Mouse (Mus musculus) granulocyte monocyte progenitor cell, adult 5-6 weeks (primary cell): Measurements from ENCODE around the gene Gimap8. TPM values are rescaled to one million over a fixed set of nuclear protein-coding genes. Genes with fewer than 3 reads are reported as not detected.

Experiments
- ATAC-seq: replicated peaks from 2 replicates; pipeline ENCODE4 v1.8.0; 2016; ENCODE audit warnings: mild to moderate bottlenecking, moderate TSS enrichment, inconsistent platforms; ENCODE audit not compliant: poor library complexity, severe bottlenecking
- total RNA-seq, 2 experiments: library from RNA; stranded (forward) in 1 of 2; stranded (reverse) in 1 of 2; fragments of 200-712, 200-1000 nt in 1 of 2; fragments of >200 nt in 1 of 2; fragmentation: Nextera tagmentation in 1 of 2; gene quantifications; 2 replicates each; pipeline ENCODE4 v1.2.3; 2014 to 2017

Gimap8 gene
- total RNA-seq, 2 experiments from 2014 or later: 0.72 TPM; not detected in 1

GRCm38 (mm10) chr6:48700251-48701075 is 53.4 kb downstream of the Gimap8 start:
- peak; percentile 76 for ATAC-seq

- ATAC-seq: no peak
Observed at GRCm38 (mm10) chr6:48702146-48702545, 55.1 kb downstream of the Gimap8 start.

GRCm38 (mm10) chr6:48702601-48703000 is 55.6 kb downstream of the Gimap8 start:
- no peak for ATAC-seq

GRCm38 (mm10) chr6:48704146-48704545 is 57.1 kb downstream of the Gimap8 start:
- no peak for ATAC-seq

GRCm38 (mm10) chr6:48706130-48706529 is 59.1 kb downstream of the Gimap8 start:
- no peak for ATAC-seq

Other genes with a start within 250 kb of the Gimap8 start
- 3.0 and 6.3 TPM in 2 replicates for gene Zfp467, start 201.4 kb upstream of the Gimap8 start, total RNA-seq (2014; fragmentation: Nextera tagmentation)
- gene Zfp467, start 201.4 kb upstream of the Gimap8 start, total RNA-seq (2017): 0.57 and 3.1 TPM in 2 replicates
- not detected in 2 replicates for gene Sspo, start 199.0 kb upstream of the Gimap8 start, total RNA-seq (2014; fragmentation: Nextera tagmentation)
- gene Sspo, start 199.0 kb upstream of the Gimap8 start, total RNA-seq (2017): not detected in 2 replicates
- not detected in 2 replicates for gene Atp6v0e2, start 109.6 kb upstream of the Gimap8 start, total RNA-seq (2014; fragmentation: Nextera tagmentation)
- not detected in 2 replicates for gene Atp6v0e2, start 109.6 kb upstream of the Gimap8 start, total RNA-seq (2017)
- gene Lrrc61, start 92.4 kb upstream of the Gimap8 start, total RNA-seq (2014; fragmentation: Nextera tagmentation): 11.3 and 12.5 TPM in 2 replicates
- gene Lrrc61, start 92.4 kb upstream of the Gimap8 start, total RNA-seq (2017): 5.4 and 7.3 TPM in 2 replicates
- gene Rarres2, start 74.4 kb upstream of the Gimap8 start, total RNA-seq (2014; fragmentation: Nextera tagmentation): not detected in 2 replicates
- not detected in 2 replicates for gene Rarres2, start 74.4 kb upstream of the Gimap8 start, total RNA-seq (2017)
- gene Gm45021, start 57.6 kb upstream of the Gimap8 start, total RNA-seq (2014; fragmentation: Nextera tagmentation): not detected in 2 replicates
- gene Gm45021, start 57.6 kb upstream of the Gimap8 start, total RNA-seq (2017): not detected in 2 replicates
- 15.2 and 18.8 TPM in 2 replicates for gene Repin1, start 53.4 kb upstream of the Gimap8 start, total RNA-seq (2014; fragmentation: Nextera tagmentation)
- gene Repin1, start 53.4 kb upstream of the Gimap8 start, total RNA-seq (2017): 10.6 and 12.0 TPM in 2 replicates
- not detected in 2 replicates for gene Gm44965, start 53.3 kb upstream of the Gimap8 start, total RNA-seq (2014; fragmentation: Nextera tagmentation)
- not detected in 2 replicates for gene Gm44965, start 53.3 kb upstream of the Gimap8 start, total RNA-seq (2017)
- gene Zfp775, start 45.2 kb upstream of the Gimap8 start, total RNA-seq (2014; fragmentation: Nextera tagmentation): 2.2 TPM in 1 of 2 replicates, not detected in the other
- gene Zfp775, start 45.2 kb upstream of the Gimap8 start, total RNA-seq (2017): 0.99 and 1.7 TPM in 2 replicates
- gene AI854703, start 20.5 kb upstream of the Gimap8 start, total RNA-seq (2014; fragmentation: Nextera tagmentation): 1.3 TPM in 1 of 2 replicates, not detected in the other
- 0.05 and 0.13 TPM in 2 replicates for gene AI854703, start 20.5 kb upstream of the Gimap8 start, total RNA-seq (2017)
- 8.3 and 10.3 TPM in 2 replicates for gene Gimap9, start 28.9 kb downstream of the Gimap8 start, total RNA-seq (2014; fragmentation: Nextera tagmentation)
- gene Gimap9, start 28.9 kb downstream of the Gimap8 start, total RNA-seq (2017): 9.4 and 16.1 TPM in 2 replicates
- not detected in 2 replicates for gene Gimap4, start 37.3 kb downstream of the Gimap8 start, total RNA-seq (2014; fragmentation: Nextera tagmentation)
- 0.60 and 1.3 TPM in 2 replicates for gene Gimap4, start 37.3 kb downstream of the Gimap8 start, total RNA-seq (2017)
- 0.58 and 1.4 TPM in 2 replicates for gene Gimap6, start 61.0 kb downstream of the Gimap8 start, total RNA-seq (2014; fragmentation: Nextera tagmentation)
- gene Gimap6, start 61.0 kb downstream of the Gimap8 start, total RNA-seq (2017): 4.1 and 6.3 TPM in 2 replicates
- gene Gm28053, start 71.4 kb downstream of the Gimap8 start, total RNA-seq (2014; fragmentation: Nextera tagmentation): 11.1 TPM in 1 of 2 replicates, not detected in the other
- 3.1 TPM in 1 of 2 replicates, not detected in the other for gene Gm28053, start 71.4 kb downstream of the Gimap8 start, total RNA-seq (2017)
- not detected in 2 replicates for gene Gimap7, start 71.4 kb downstream of the Gimap8 start, total RNA-seq (2014; fragmentation: Nextera tagmentation)
- gene Gimap7, start 71.4 kb downstream of the Gimap8 start, total RNA-seq (2017): not detected in 2 replicates
- 0.43 and 3.1 TPM in 2 replicates for gene Gimap1, start 91.8 kb downstream of the Gimap8 start, total RNA-seq (2014; fragmentation: Nextera tagmentation)
- gene Gimap1, start 91.8 kb downstream of the Gimap8 start, total RNA-seq (2017): 0.93 and 2.0 TPM in 2 replicates
- 0.75 TPM in 1 of 2 replicates, not detected in the other for gene Gimap5, start 99.0 kb downstream of the Gimap8 start, total RNA-seq (2014; fragmentation: Nextera tagmentation)
- gene Gimap5, start 99.0 kb downstream of the Gimap8 start, total RNA-seq (2017): 0.09 TPM in 1 of 2 replicates, not detected in the other
- not detected in 2 replicates for gene Gimap3, start 123.6 kb downstream of the Gimap8 start, total RNA-seq (2014; fragmentation: Nextera tagmentation)
- 0.34 TPM in 1 of 2 replicates, not detected in the other for gene Gimap3, start 123.6 kb downstream of the Gimap8 start, total RNA-seq (2017)
- 36.2 and 69.4 TPM in 2 replicates for gene Tmem176a, start 193.7 kb downstream of the Gimap8 start, total RNA-seq (2014; fragmentation: Nextera tagmentation)
- 18.9 and 45.3 TPM in 2 replicates for gene Tmem176a, start 193.7 kb downstream of the Gimap8 start, total RNA-seq (2017)
- 127 TPM in 2 replicates for gene Tmem176b, start 194.3 kb downstream of the Gimap8 start, total RNA-seq (2014; fragmentation: Nextera tagmentation)
- 88.4 and 105 TPM in 2 replicates for gene Tmem176b, start 194.3 kb downstream of the Gimap8 start, total RNA-seq (2017)
- gene Aoc1, start 225.7 kb downstream of the Gimap8 start, total RNA-seq (2014; fragmentation: Nextera tagmentation): 0.41 and 1.8 TPM in 2 replicates
- gene Aoc1, start 225.7 kb downstream of the Gimap8 start, total RNA-seq (2017): 0.69 TPM in 1 of 2 replicates, not detected in the other